Mouse (Mus musculus) neural tube, embryonic 15.5 days (tissue): Measurements from ENCODE around the gene 4931406P16Rik. TPM values are rescaled to one million over a fixed set of nuclear protein-coding genes. Genes with fewer than 3 reads are reported as not detected.

ENCODE experiments used
- ATAC-seq: fragments of 200-750 bp; cut with Nextera tagmentation; 2 replicates; pipeline ENCODE4 v1.8.0; 2017; ENCODE audit warnings: mild to moderate bottlenecking, moderate TSS enrichment, moderate library complexity; ENCODE audit not compliant: low FRiP score
- H3K27ac ChIP-seq: fragments of 300-500 bp; sonication (generic); replicated peaks from 2 replicates; pipeline ENCODE4 v1.5.1; 2015; ENCODE audit warnings: mild to moderate bottlenecking, inconsistent platforms
- H3K27me3 ChIP-seq: fragments of 300-500 bp; sonication (generic); replicated peaks from 2 replicates; pipeline ENCODE4 v1.6.1; 2015; ENCODE audit warnings: inconsistent platforms
- H3K36me3 ChIP-seq: fragments of 300-500 bp; sonication (generic); 2 replicates; pipeline ENCODE4 v1.6.1; 2015; ENCODE audit warnings: inconsistent platforms
- H3K4me1 ChIP-seq: fragments of 300-500 bp; sonication (generic); 2 replicates; pipeline ENCODE4 v1.6.1; 2015; ENCODE audit warnings: inconsistent platforms
- H3K4me2 ChIP-seq: fragments of 300-500 bp; sonication (generic); 2 replicates; pipeline ENCODE4 v1.6.1; 2015; ENCODE audit warnings: inconsistent platforms, mild to moderate bottlenecking, moderate library complexity
- H3K4me3 ChIP-seq: fragments of 300-500 bp; sonication (generic); replicated peaks from 2 replicates; pipeline ENCODE4 v1.5.1; 2015; ENCODE audit warnings: mild to moderate bottlenecking, inconsistent platforms
- H3K9ac ChIP-seq: fragments of 300-500 bp; sonication (generic); replicated peaks from 2 replicates; pipeline ENCODE4 v1.6.1; 2015; ENCODE audit warnings: mild to moderate bottlenecking, inconsistent platforms
- H3K9me3 ChIP-seq: fragments of 300-500 bp; sonication (generic); replicated peaks from 2 replicates; pipeline ENCODE4 v1.6.1; 2016; ENCODE audit warnings: inconsistent platforms
- WGBS: fragments of 180-500 bp; shearing (Covaris S2); methylation state at CpG from one replicate; pipeline ENCODE4 v1.1.7; 2015; ENCODE audit warnings: mixed read lengths; 5-methylcytosine and 5-hydroxymethylcytosine counted together
- polyA plus RNA-seq: library from polyadenylated mRNA; unstranded; fragments of >200 nt; fragmentation: Nextera tagmentation; extraction: Ambion mirVana; gene quantifications from 2 replicates; pipeline ENCODE4 v1.2.1, GENCODE M21; 2015

4931406P16Rik gene
- polyA plus RNA-seq: 30.1 and 30.8 TPM in 2 replicates

- Histone ChIP-seq H3K36me3 (no peaks in the 10 kb centered on the region), H3K27ac (peak within 1 kb of the TSS; percentile 95), H3K27me3 (no peaks in the 10 kb centered on the region), H3K4me3 (peak within 1 kb of the TSS; percentile 79), H3K9me3 (no peaks in the 10 kb centered on the region), H3K4me2 (peak within 1 kb of the TSS; percentile 70), H3K9ac (peak within 1 kb of the TSS; percentile 85), H3K4me1 (peaks cover 23% of the 10 kb centered on the region)
- ATAC-seq: peak; percentile 97
- WGBS: 0% methylated on average over 41 of the region's 41 CpGs
Measured at GRCm38 (mm10) chr7:34313443-34313875, at the start of gene 4931406P16Rik. 4931406P16Rik (minus strand) TSS chr7:34313551.

- Histone ChIP-seq H3K4me1 (no peaks in the 10 kb centered on the region), H3K4me2 (no peak overlapping the region), H3K27me3 (no peaks in the 10 kb centered on the region), H3K9ac (no peak overlapping the region), H3K4me3 (no peak overlapping the region), H3K9me3 (no peaks in the 10 kb centered on the region), H3K27ac (no peak overlapping the region), H3K36me3 (peaks cover 40% of the 10 kb centered on the region)
- 98% methylated on average over 4 of the region's 4 CpGs for WGBS
- ATAC-seq: no peak
Measured at GRCm38 (mm10) chr7:34355629-34356028, 42.3 kb upstream of the 4931406P16Rik start.

GRCm38 (mm10) chr7:34351997-34352396 is 38.6 kb upstream of the 4931406P16Rik start:
- H3K36me3 ChIP-seq: peaks cover 67% of the 10 kb centered on the region
- no peaks in the 10 kb centered on the region for H3K4me1 ChIP-seq
- WGBS: 74% methylated on average over 1 of the region's 1 CpGs
- no peak overlapping the region for H3K9ac ChIP-seq
- no peak overlapping the region for H3K4me3 ChIP-seq
- H3K27me3 ChIP-seq: no peaks in the 10 kb centered on the region
- ATAC-seq: no peak
- no peak overlapping the region for H3K27ac ChIP-seq
- H3K9me3 ChIP-seq: no peaks in the 10 kb centered on the region
- no peak overlapping the region for H3K4me2 ChIP-seq

GRCm38 (mm10) chr7:34350166-34350565 is 36.8 kb upstream of the 4931406P16Rik start:
- Histone ChIP-seq H3K27ac (no peak overlapping the region), H3K4me2 (no peak overlapping the region), H3K4me1 (no peaks in the 10 kb centered on the region), H3K4me3 (no peak overlapping the region), H3K9ac (no peak overlapping the region), H3K27me3 (no peaks in the 10 kb centered on the region), H3K36me3 (peaks cover 71% of the 10 kb centered on the region), H3K9me3 (no peaks in the 10 kb centered on the region)
- 93% methylated on average over 5 of the region's 5 CpGs for WGBS
- ATAC-seq: no peak

DNA sequence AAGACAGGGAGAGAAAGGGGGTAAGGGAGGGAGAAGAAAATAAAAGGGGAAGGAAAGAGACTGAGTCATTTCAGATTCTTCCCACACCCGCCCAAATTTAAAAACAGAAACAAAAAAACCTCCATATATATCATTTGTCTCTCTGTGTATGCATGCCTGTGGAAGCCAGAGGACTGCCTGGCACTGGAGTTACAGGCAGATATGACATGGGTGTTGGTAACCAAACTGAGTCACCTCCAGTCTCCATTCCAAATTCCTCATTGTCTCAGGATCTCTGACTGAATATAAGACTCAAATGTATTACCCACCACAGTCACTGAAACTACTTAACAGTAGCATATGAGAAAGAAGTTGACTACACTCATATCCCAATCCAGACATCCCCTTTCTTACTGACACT is 34.7 kb upstream of the 4931406P16Rik start:
- no peak overlapping the region for H3K4me3 ChIP-seq
- no peaks in the 10 kb centered on the region for H3K9me3 ChIP-seq
- peaks cover 79% of the 10 kb centered on the region for H3K36me3 ChIP-seq
- no peak overlapping the region for H3K27ac ChIP-seq
- ATAC-seq: no peak
- no peaks in the 10 kb centered on the region for H3K4me1 ChIP-seq
- WGBS: 88% methylated on average over 1 of the region's 1 CpGs
- no peak overlapping the region for H3K4me2 ChIP-seq
- H3K9ac ChIP-seq: no peak overlapping the region
- H3K27me3 ChIP-seq: no peaks in the 10 kb centered on the region

GRCm38 (mm10) chr7:34347041-34347440 is 33.7 kb upstream of the 4931406P16Rik start:
- WGBS: 95% methylated on average over 3 of the region's 3 CpGs
- Histone ChIP-seq H3K4me3 (no peak overlapping the region), H3K4me1 (no peaks in the 10 kb centered on the region), H3K4me2 (no peak overlapping the region), H3K27ac (no peak overlapping the region), H3K27me3 (no peaks in the 10 kb centered on the region), H3K9ac (no peak overlapping the region), H3K9me3 (no peaks in the 10 kb centered on the region), H3K36me3 (peaks cover 82% of the 10 kb centered on the region)
- ATAC-seq: no peak

DNA sequence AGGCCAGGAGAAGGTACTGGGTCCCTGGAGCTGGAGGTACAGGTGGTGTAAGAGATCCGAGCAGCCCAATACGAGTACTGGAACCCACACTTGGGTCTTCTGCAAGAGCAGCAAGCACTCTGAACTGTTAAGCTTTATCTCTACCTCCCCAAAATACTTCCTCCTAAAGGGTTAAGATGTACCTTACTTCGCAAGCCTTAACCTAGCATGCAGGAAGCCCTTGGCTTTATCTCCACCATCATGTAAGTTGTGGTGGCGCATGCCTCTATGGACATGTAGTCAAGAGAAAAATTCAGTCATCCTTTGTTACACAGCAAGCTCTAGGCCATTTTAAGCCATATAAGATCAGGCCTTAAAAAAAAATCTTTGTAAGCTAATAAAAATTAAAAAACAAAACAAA is 33.2 kb upstream of the 4931406P16Rik start:
- Histone ChIP-seq H3K4me2 (no peak overlapping the region), H3K9me3 (no peaks in the 10 kb centered on the region), H3K27ac (no peak overlapping the region), H3K27me3 (no peaks in the 10 kb centered on the region), H3K9ac (no peak overlapping the region), H3K4me1 (no peaks in the 10 kb centered on the region), H3K36me3 (peaks cover 81% of the 10 kb centered on the region), H3K4me3 (no peak overlapping the region)
- 94% methylated on average over 4 of the region's 4 CpGs for WGBS
- ATAC-seq: no peak

- Histone ChIP-seq H3K9ac (no peak overlapping the region), H3K9me3 (no peaks in the 10 kb centered on the region), H3K4me3 (no peak overlapping the region), H3K4me2 (no peak overlapping the region), H3K4me1 (no peaks in the 10 kb centered on the region), H3K27ac (no peak overlapping the region), H3K36me3 (peaks cover 47% of the 10 kb centered on the region), H3K27me3 (no peaks in the 10 kb centered on the region)
- ATAC-seq: no peak
- WGBS: 92% methylated on average over 10 of the region's 10 CpGs
Measured at GRCm38 (mm10) chr7:34342040-34342793, 28.9 kb upstream of the 4931406P16Rik start.

- no peaks in the 10 kb centered on the region for H3K27me3 ChIP-seq
- H3K9ac ChIP-seq: no peak overlapping the region
- H3K36me3 ChIP-seq: peaks cover 39% of the 10 kb centered on the region
- no peak overlapping the region for H3K4me3 ChIP-seq
- no peaks in the 10 kb centered on the region for H3K4me1 ChIP-seq
- no peaks in the 10 kb centered on the region for H3K9me3 ChIP-seq
- WGBS: 94% methylated on average over 5 of the region's 5 CpGs
- no peak overlapping the region for H3K27ac ChIP-seq
- ATAC-seq: no peak
- no peak overlapping the region for H3K4me2 ChIP-seq
Measured at GRCm38 (mm10) chr7:34340841-34341240, 27.5 kb upstream of the 4931406P16Rik start.

GRCm38 (mm10) chr7:34339164-34339489 is 25.8 kb upstream of the 4931406P16Rik start:
- H3K27me3 ChIP-seq: no peaks in the 10 kb centered on the region
- peaks cover 31% of the 10 kb centered on the region for H3K36me3 ChIP-seq
- H3K4me1 ChIP-seq: no peaks in the 10 kb centered on the region
- WGBS: 89% methylated on average over 5 of the region's 5 CpGs
- no peak overlapping the region for H3K4me2 ChIP-seq
- no peak overlapping the region for H3K4me3 ChIP-seq
- no peaks in the 10 kb centered on the region for H3K9me3 ChIP-seq
- H3K27ac ChIP-seq: no peak overlapping the region
- no peak overlapping the region for H3K9ac ChIP-seq
- no peak for ATAC-seq

DNA sequence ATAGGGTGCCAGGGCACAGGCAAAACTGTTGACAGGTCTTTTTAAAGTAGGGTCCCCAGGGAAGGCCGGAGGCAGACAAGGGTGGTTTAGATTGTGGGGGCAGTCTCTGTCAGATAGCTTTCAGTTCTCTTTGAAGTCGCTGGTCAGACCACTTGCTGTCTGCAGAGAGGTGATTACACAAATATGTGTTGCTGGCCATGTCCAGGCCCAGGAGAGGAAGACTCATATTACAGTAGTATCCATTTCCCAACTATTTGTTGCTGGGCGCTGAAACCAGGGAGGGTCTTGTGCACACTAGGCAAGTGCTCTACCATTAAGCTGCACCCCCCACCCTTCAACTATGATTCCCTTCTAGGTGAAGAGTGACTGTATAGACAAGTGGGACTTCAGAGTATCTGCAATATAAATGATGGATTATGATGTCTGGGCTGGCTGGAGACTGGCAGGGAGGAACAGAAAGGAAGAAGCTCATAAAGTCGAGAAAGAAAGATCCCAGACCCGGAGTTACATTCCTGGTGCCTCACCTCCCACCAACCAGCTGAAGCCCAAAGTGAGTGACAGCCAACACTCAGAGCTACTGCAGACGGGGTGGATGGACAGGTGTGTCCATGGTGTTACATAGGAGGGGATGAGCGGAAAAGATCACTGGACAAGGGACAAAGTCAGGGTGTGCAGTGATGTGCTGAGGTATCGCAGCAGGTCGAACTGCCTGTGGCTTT is 25.3 kb upstream of the 4931406P16Rik start:
- Histone ChIP-seq H3K9ac (no peak overlapping the region), H3K27ac (no peak overlapping the region), H3K4me1 (no peaks in the 10 kb centered on the region), H3K36me3 (peaks cover 26% of the 10 kb centered on the region), H3K4me2 (no peak overlapping the region), H3K4me3 (no peak overlapping the region), H3K9me3 (no peaks in the 10 kb centered on the region), H3K27me3 (no peaks in the 10 kb centered on the region)
- ATAC-seq: no peak
- 80% methylated on average over 9 of the region's 9 CpGs for WGBS

GRCm38 (mm10) chr7:34337268-34337667 is 23.9 kb upstream of the 4931406P16Rik start:
- no peak overlapping the region for H3K4me2 ChIP-seq
- H3K27ac ChIP-seq: no peak overlapping the region
- no peak overlapping the region for H3K9ac ChIP-seq
- H3K4me1 ChIP-seq: no peaks in the 10 kb centered on the region
- H3K27me3 ChIP-seq: no peaks in the 10 kb centered on the region
- ATAC-seq: no peak
- peaks cover 13% of the 10 kb centered on the region for H3K36me3 ChIP-seq
- 87% methylated on average over 2 of the region's 2 CpGs for WGBS
- H3K9me3 ChIP-seq: no peaks in the 10 kb centered on the region
- H3K4me3 ChIP-seq: no peak overlapping the region
